Mouse (Mus musculus) heart, adult 18-20 months (tissue): ENCODE results near the gene Hic1. TPM values are rescaled to one million over a fixed set of nuclear protein-coding genes. Genes with fewer than 3 reads are reported as not detected.

Source experiments
- DNase-seq, 2 experiments: peaks; one replicate each; pipeline ENCODE4 v3.0.0; 2021 to 2022; ENCODE audit warnings: mixed read lengths in 1 of 2
- total RNA-seq, 2 experiments: library from RNA; stranded (reverse); gene quantifications; 2 replicates each; pipeline ENCODE4 v1.2.3; 2021

Gene Hic1
- total RNA-seq, 2 experiments from 2014 or later, result 6.6 to 11.5 TPM

GRCm38 (mm10) chr11:75148332-75149035 is 20.8 kb downstream of the Hic1 start:
- peak; percentile 43 to 60 for DNase-seq

GRCm38 (mm10) chr11:75147846-75148168 is 21.5 kb downstream of the Hic1 start:
- peak in 1 of 2 experiments; percentile 66 for DNase-seq

- DNase-seq, result peak in 1 of 2 experiments; percentile 44
Observed at GRCm38 (mm10) chr11:75147106-75147845, 22.0 kb downstream of the Hic1 start.

GRCm38 (mm10) chr11:75145841-75146240 is 23.5 kb downstream of the Hic1 start:
- DNase-seq, result no peak

- DNase-seq, result no peak
Observed at GRCm38 (mm10) chr11:75142749-75143148, 26.6 kb downstream of the Hic1 start.

GRCm38 (mm10) chr11:75141913-75142312 is 27.4 kb downstream of the Hic1 start:
- no peak for DNase-seq

GRCm38 (mm10) chr11:75141038-75141437 is 28.3 kb downstream of the Hic1 start:
- DNase-seq, result no peak

- peak; percentile 62 to 79 for DNase-seq
Observed at GRCm38 (mm10) chr11:75140431-75140830, 28.9 kb downstream of the Hic1 start.

- peak; percentile 91 to 94 for DNase-seq
Observed at GRCm38 (mm10) chr11:75139122-75139963, 30.0 kb downstream of the Hic1 start.

- peak; percentile 44 to 71 for DNase-seq
Observed at GRCm38 (mm10) chr11:75136666-75137398, 32.5 kb downstream of the Hic1 start.

- DNase-seq, result no peak
Observed at GRCm38 (mm10) chr11:75135358-75135757, 34.0 kb downstream of the Hic1 start.

- DNase-seq, result peak in 1 of 2 experiments; percentile 25
Observed at GRCm38 (mm10) chr11:75134485-75135068, 34.7 kb downstream of the Hic1 start.

- peak; percentile 68 to 82 for DNase-seq
Observed at GRCm38 (mm10) chr11:75133951-75134350, 35.4 kb downstream of the Hic1 start.

GRCm38 (mm10) chr11:75133391-75133790 is 35.9 kb downstream of the Hic1 start:
- no peak for DNase-seq

GRCm38 (mm10) chr11:75132278-75132677 is 37.0 kb downstream of the Hic1 start:
- DNase-seq, result peak; percentile 79 to 83

GRCm38 (mm10) chr11:75131300-75131699 is 38.0 kb downstream of the Hic1 start:
- no peak for DNase-seq

- DNase-seq, result no peak
Observed at GRCm38 (mm10) chr11:75129481-75129880, 39.8 kb downstream of the Hic1 start.

- DNase-seq, result no peak
Observed at GRCm38 (mm10) chr11:75126384-75126783, 42.9 kb downstream of the Hic1 start.

- DNase-seq, result no peak
Observed at GRCm38 (mm10) chr11:75124406-75124805, 44.9 kb downstream of the Hic1 start.

GRCm38 (mm10) chr11:75121348-75121747 is 48.0 kb downstream of the Hic1 start:
- no peak for DNase-seq

GRCm38 (mm10) chr11:75119841-75120240 is 49.5 kb downstream of the Hic1 start:
- no peak for DNase-seq

GRCm38 (mm10) chr11:75119298-75119697 is 50.0 kb downstream of the Hic1 start:
- DNase-seq, result peak in 1 of 2 experiments; percentile 18
